ENCODE assay signal across 8 mouse cellular contexts in the genomic region with DNA sequence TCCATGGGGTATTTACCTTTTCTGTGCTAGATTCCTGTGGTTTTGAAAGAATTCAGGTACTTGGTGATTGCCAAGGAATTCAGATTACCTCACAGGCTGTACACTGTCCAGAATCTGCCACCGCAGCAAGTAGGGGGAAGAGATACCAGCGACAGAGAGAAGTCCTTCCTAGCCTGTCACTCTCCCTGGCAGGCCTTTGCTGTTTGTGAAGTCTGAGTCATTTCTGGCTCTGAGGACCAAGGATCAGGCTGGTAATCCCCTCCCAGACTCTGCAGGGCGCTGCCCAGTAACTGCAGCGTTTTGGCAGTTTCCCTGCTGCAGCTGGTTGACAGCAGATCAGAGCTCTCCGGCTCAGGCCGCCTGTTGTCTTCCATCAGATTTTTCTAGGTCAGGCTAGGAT. TPM values are rescaled to one million over a fixed set of nuclear protein-coding genes. Genes with fewer than 3 reads are reported as not detected.
DNase-seq lines count a peak whose midpoint lies in the region; ATAC-seq and TF ChIP-seq lines count a peak whose summit lies in the region.

No protein-coding gene starts in this region.

- H3K4me3 ChIP-seq in embryonic facial prominence, embryonic 15.5 days (replicated peaks) = no peak overlapping the region
- H3K4me3 ChIP-seq in heart, embryonic 13.5 days = no peak overlapping the region
- no peak overlapping the region for H3K4me3 ChIP-seq in lung, embryonic 14.5 days (ENCODE audit: low read depth, low read length)

- 25% methylated on average over 6 of the region's 6 CpGs for WGBS in embryonic facial prominence, embryonic 15.5 days
- WGBS in heart, embryonic 13.5 days = 23% methylated on average over 6 of the region's 6 CpGs
- 35% methylated on average over 6 of the region's 6 CpGs for WGBS in lung, embryonic 14.5 days

- H3K27ac ChIP-seq in embryonic facial prominence, embryonic 15.5 days (replicated peaks) = peak overlapping the region; percentile 29
- peak overlapping the region; percentile 75 for H3K27ac ChIP-seq in heart, embryonic 13.5 days (replicated peaks)
- peak overlapping the region; percentile 87 for H3K27ac ChIP-seq in lung, embryonic 14.5 days (ENCODE audit: low read depth)

- TF ChIP-seq CTCF in lung, embryonic 14.5 days (IDR thresholded peaks at IDR 0.05; ENCODE audit: low read depth) = no peak

- no peak overlapping the region for H3K4me2 ChIP-seq in embryonic facial prominence, embryonic 15.5 days (replicated peaks)
- peak overlapping the region; percentile 27; the same call in 1 of the 2 replicates for H3K4me2 ChIP-seq in heart, embryonic 13.5 days
- H3K4me2 ChIP-seq in lung, embryonic 14.5 days = 0 out of 2 replicates have a peak overlapping the region, but pooled peaks have one; percentile 18

- DNase-seq in urinary bladder, adult 18-20 months (ENCODE audit: low spot score in 2 of 2) = peak; percentile 22 to 37
- no peak for DNase-seq in urinary bladder, postnatal 10 days (ENCODE audit: low spot score)
- DNase-seq in lung, embryonic 14.5 days = peak; percentile 65
- DNase-seq in telencephalon, adult 2 months (ENCODE audit: low read depth, low spot score) = peak; percentile 74
- no peak for DNase-seq in spleen, postnatal 10 days (ENCODE audit: low spot score in 2 of 2)
- DNase-seq in kidney, postnatal 14 days = no peak

- peaks cover 8% of the 10 kb centered on the region for H3K4me1 ChIP-seq in embryonic facial prominence, embryonic 15.5 days
- peaks cover 19% of the 10 kb centered on the region for H3K4me1 ChIP-seq in heart, embryonic 13.5 days
- no peaks in the 10 kb centered on the region for H3K4me1 ChIP-seq in lung, embryonic 14.5 days (ENCODE audit: insufficient read depth)

- H3K27me3 ChIP-seq in embryonic facial prominence, embryonic 15.5 days = no peaks in the 10 kb centered on the region
- no peaks in the 10 kb centered on the region for H3K27me3 ChIP-seq in heart, embryonic 13.5 days (replicated peaks)
- no peaks in the 10 kb centered on the region for H3K27me3 ChIP-seq in lung, embryonic 14.5 days (ENCODE audit: insufficient read depth, low read length)

- H3K9me3 ChIP-seq in embryonic facial prominence, embryonic 15.5 days (replicated peaks) = no peaks in the 10 kb centered on the region
- H3K9me3 ChIP-seq in heart, embryonic 13.5 days = no peaks in the 10 kb centered on the region
- H3K9me3 ChIP-seq in lung, embryonic 14.5 days (ENCODE audit: low read depth, low read length) = no peaks in the 10 kb centered on the region

- H3K9ac ChIP-seq in embryonic facial prominence, embryonic 15.5 days = no peak overlapping the region
- peak overlapping the region; percentile 44 for H3K9ac ChIP-seq in heart, embryonic 13.5 days
- no peak overlapping the region for H3K9ac ChIP-seq in lung, embryonic 14.5 days

- peaks cover 5% of the 10 kb centered on the region for H3K36me3 ChIP-seq in embryonic facial prominence, embryonic 15.5 days
- peaks cover 11% of the 10 kb centered on the region; the same call in 1 of the 2 replicates for H3K36me3 ChIP-seq in heart, embryonic 13.5 days
- H3K36me3 ChIP-seq in lung, embryonic 14.5 days (ENCODE audit: insufficient read depth) = 0 out of 2 replicates have a peak, but pooled peaks cover 3% of the 10 kb centered on the region

- ATAC-seq in embryonic facial prominence, embryonic 15.5 days (ENCODE audit: insufficient number of reproducible peaks, low FRiP score, low TSS enrichment, low read depth) = peak; percentile 67
- no peak; the same call in 1 of the 2 replicates for ATAC-seq in heart, embryonic 13.5 days (ENCODE audit: extremely low read depth, insufficient number of reproducible peaks, low FRiP score, low TSS enrichment)
- peak; percentile 92 for ATAC-seq in lung, embryonic 14.5 days (ENCODE audit: insufficient read depth)

RNA-seq across cellular contexts. Expression of a gene that starts 45.0 kb away (rescaled TPM):
- polyA plus RNA-seq in embryonic facial prominence, embryonic 15.5 days (2015; fragmentation: Nextera tagmentation; extraction: Ambion mirVana) = 13.1 and 13.6 TPM in 2 replicates
- polyA plus RNA-seq in heart, embryonic 13.5 days (2015; fragmentation: Nextera tagmentation; extraction: Ambion mirVana) = 10.2 and 12.0 TPM in 2 replicates
- polyA plus RNA-seq in lung, embryonic 14.5 days (2014; fragmentation: Nextera tagmentation; extraction: Ambion mirVana) = 17.5 and 21.3 TPM in 2 replicates

RNA-seq across cellular contexts. Expression of a gene that starts 45.1 kb away (rescaled TPM):
- polyA plus RNA-seq in embryonic facial prominence, embryonic 15.5 days (2015; fragmentation: Nextera tagmentation; extraction: Ambion mirVana) = 109 TPM in 2 replicates
- 65.7 and 71.7 TPM in 2 replicates for polyA plus RNA-seq in heart, embryonic 13.5 days (2015; fragmentation: Nextera tagmentation; extraction: Ambion mirVana)
- 113 and 118 TPM in 2 replicates for polyA plus RNA-seq in lung, embryonic 14.5 days (2014; fragmentation: Nextera tagmentation; extraction: Ambion mirVana)

Comparison
In these comparisons a context has a peak if more than half of its experiments do, and no peak if none do; other contexts are left out.
1. DNase-seq: peak in urinary bladder, adult 18-20 months (2 of 2), lung, embryonic 14.5 days (single experiment) and telencephalon, adult 2 months (single experiment); none in urinary bladder, postnatal 10 days (single experiment), spleen, postnatal 10 days (0 of 2) and kidney, postnatal 14 days (single experiment).
2. H3K27ac ChIP-seq: peak in every context shown above with its lines; median percentile 87 in lung, embryonic 14.5 days; 75 in heart, embryonic 13.5 days; 29 in embryonic facial prominence, embryonic 15.5 days.